In the genomic region with DNA sequence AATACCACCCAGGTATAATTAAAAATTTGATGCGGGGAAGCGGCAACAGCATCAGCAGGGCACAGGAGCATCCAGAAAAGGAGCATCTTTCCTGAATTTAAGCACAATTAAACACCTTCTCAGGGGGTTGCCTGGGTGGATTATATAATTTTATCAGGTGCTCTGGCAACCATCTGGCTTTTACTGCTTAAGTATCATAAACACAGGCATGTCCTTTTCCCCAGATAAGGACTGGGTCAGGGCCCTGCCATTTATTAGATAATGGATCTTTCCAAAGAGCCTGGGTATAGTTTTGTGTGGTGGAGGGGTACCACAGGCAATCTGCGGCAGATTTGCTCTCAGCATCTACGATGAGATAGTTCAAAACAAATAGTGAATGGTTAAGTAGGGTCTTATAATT, we compare ENCODE assay signal across 19 mouse cellular contexts.
DNase-seq lines count a peak whose midpoint lies in the region; ATAC-seq and TF ChIP-seq lines count a peak whose summit lies in the region.
"Had no signal": no experiment of that assay in that cellular context is flagged by ENCODE, and none has a peak within 500 bp of the region (broad histone marks: within the 10 kb centered on the region; RNA-seq: fewer than 3 reads in every experiment).

No protein-coding gene starts in this region.

- ATAC-seq in activated CD4-positive, CD25-positive, alpha-beta regulatory T cell, adult 4 months, result no peak
- ATAC-seq: CD4-positive, CD25-positive, alpha-beta regulatory T cell, adult 4 months; Patski had no signal

- no peaks in the 10 kb centered on the region for H3K27me3 ChIP-seq in MEL (ENCODE audit: control insufficient read depth in 1 of 2, insufficient read depth in 2 of 2, low read length in 2 of 2)
- H3K27me3 ChIP-seq: CH12.LX, Patski had no signal

- no peak overlapping the region for H3K4me3 ChIP-seq in MEL (ENCODE audit: control insufficient read depth in 1 of 2, insufficient read depth in 1 of 2, low read depth in 2 of 2, low read length in 2 of 2)

- no peak overlapping the region for H3K9ac ChIP-seq in MEL (ENCODE audit: control insufficient read depth, low read depth, low read length, poor library complexity, severe bottlenecking)

- no peak for TF ChIP-seq CTCF in MEL (IDR thresholded peaks at IDR 0.05 in 2 of 3, conservative IDR thresholded peaks at IDR 0.05 in 1 of 3; ENCODE audit: control insufficient read depth in 1 of 3, insufficient read depth in 1 of 3, low read depth in 2 of 3, low read length in 3 of 3, poor library complexity in 1 of 3, severe bottlenecking in 1 of 3)

- no peak for TF ChIP-seq RAD21 in MEL (IDR thresholded peaks at IDR 0.05; ENCODE audit: low read depth, low read length)

- peaks cover 19 to 55% of the 10 kb centered on the region in 2 experiments for H3K4me1 ChIP-seq in MEL (ENCODE audit: control insufficient read depth in 1 of 2, insufficient read depth in 2 of 2, low read length in 2 of 2)

- no peak for DNase-seq in MEL (ENCODE audit: low read depth, low spot score)
- DNase-seq: adrenal gland, adult 2 months; adrenal gland, adult 8-10 months; adrenal gland, postnatal 10 days; adrenal gland, postnatal 14 days; adrenal gland, postnatal 25 days; adrenal gland, postnatal 36 days; B cell, adult 2 months; cerebellum, adult 11 months; cerebellum, adult 11-12 months; cerebellum, adult 18-20 months; cerebellum, adult 2 months; cerebellum, adult 8-10 months; cerebellum, adult 9-10 months had no signal

- H3K36me3 ChIP-seq in MEL (ENCODE audit: control insufficient read depth in 1 of 2, insufficient read depth in 2 of 2, low read length in 2 of 2), result peaks cover 0 to 72% of the 10 kb centered on the region in 2 experiments; a peak in 3 of 4 replicates
- H3K36me3 ChIP-seq: G1E had no signal

- no peak for TF ChIP-seq POLR2A in MEL (IDR thresholded peaks at IDR 0.05; ENCODE audit: control insufficient read depth in 1 of 2, insufficient read depth in 1 of 2, low read depth in 1 of 2, low read length in 2 of 2, poor library complexity in 1 of 2)

- peaks cover 24% of the 10 kb centered on the region for H3K79me2 ChIP-seq in MEL (ENCODE audit: control insufficient read depth, insufficient read depth, low read length, poor library complexity)

- peak overlapping the region; percentile 88 for H3K27ac ChIP-seq in MEL (ENCODE audit: control insufficient read depth, low read depth, low read length)

- no peaks in the 10 kb centered on the region for H3K9me3 ChIP-seq in MEL (replicated peaks; ENCODE audit: insufficient read depth, low read length)
- H3K9me3 ChIP-seq: G1E had no signal

- no peak for TF ChIP-seq EP300 in MEL (IDR thresholded peaks at IDR 0.05; ENCODE audit: low read depth in 1 of 2, low read length in 2 of 2)

TF ChIP-seq in MEL, 35 proteins besides CTCF, POLR2A, EP300 and RAD21:
- TF ChIP-seq POLR2AphosphoS2 (IDR thresholded peaks at IDR 0.05; ENCODE audit: low read length) (no peak), ZNF384 (IDR thresholded peaks at IDR 0.05; ENCODE audit: low read depth, low read length) (no peak), MEF2A (IDR thresholded peaks at IDR 0.05; ENCODE audit: extremely low read depth, insufficient replicate concordance, low read depth, low read length, poor library complexity, severe bottlenecking) (no peak), JUND (IDR thresholded peaks at IDR 0.05; ENCODE audit: low read depth, low read length) (no peak), GATA1 (IDR thresholded peaks at IDR 0.05; ENCODE audit: low read depth, low read length) (peak; percentile 83), MYC (IDR thresholded peaks at IDR 0.05; ENCODE audit: low read depth, low read length) (no peak), GABPA (IDR thresholded peaks at IDR 0.05; ENCODE audit: low read depth, low read length) (no peak), CHD1 (IDR thresholded peaks at IDR 0.05; ENCODE audit: low read depth, low read length) (no peak), KAT2A (conservative IDR thresholded peaks at IDR 0.05; ENCODE audit: low read depth, low read length) (no peak), NRF1 (IDR thresholded peaks at IDR 0.05; ENCODE audit: insufficient read depth, low read depth, low read length, poor library complexity, severe bottlenecking) (no peak), NELFE (IDR thresholded peaks at IDR 0.05; ENCODE audit: low read depth, low read length) (no peak), MYB (IDR thresholded peaks at IDR 0.05; ENCODE audit: low read depth, low read length) (no peak), TAL1 (IDR thresholded peaks at IDR 0.05; ENCODE audit: low read length) (peak; percentile 66), SMC3 (IDR thresholded peaks at IDR 0.05; ENCODE audit: low read depth, low read length) (no peak), TCF12 (IDR thresholded peaks at IDR 0.05; ENCODE audit: low read depth, low read length) (no peak), UBTF (IDR thresholded peaks at IDR 0.05; ENCODE audit: borderline replicate concordance, insufficient read depth, low read depth, low read length) (no peak), BHLHE40 (IDR thresholded peaks at IDR 0.05; ENCODE audit: borderline replicate concordance, low read depth, low read length) (no peak), RCOR1 (IDR thresholded peaks at IDR 0.05; ENCODE audit: low read depth, low read length) (no peak)
